Mouse (Mus musculus) adrenal gland, adult 2 months (tissue): ENCODE results near the gene Fbxo28. TPM values are rescaled to one million over a fixed set of nuclear protein-coding genes. Genes with fewer than 3 reads are reported as not detected.

Experiments
- DNase-seq: peaks from one replicate; pipeline ENCODE4 v3.0.0; 2021
- long read RNA-seq: library from polyadenylated mRNA; stranded (forward); transcript quantifications from one replicate; pipeline ENCODE4 v2.0.0, GENCODE M21; 2021
- polyA plus RNA-seq: library from polyadenylated mRNA; depleted of rRNA; stranded (reverse); fragments of >200 nt; gene quantifications from 2 replicates; pipeline ENCODE4 v1.2.3, GENCODE M21; 2012; rRNA removed
- total RNA-seq, 2 experiments: library from RNA; stranded (reverse); gene quantifications; 2 replicates each; pipeline ENCODE4 v1.2.3; 2021

Gene Fbxo28
- total RNA-seq (10 to 100 TPM; 32.3 to 51.9 TPM), polyA plus RNA-seq (5.4 and 11.3 TPM in 2 replicates)
- long read RNA-seq, full-length matches to known transcripts: 10 of 12 reads
- long read RNA-seq, partial matches to known transcripts: 0 of 12 reads
- long read RNA-seq, other reads (novel, unspliced or antisense): 2 of 12 reads

- peak; percentile 90 for DNase-seq
These were observed at the start of gene Fbxo28 for GRCm38 (mm10) chr1:182340821-182341781. Gene Fbxo28, minus strand, starts transcription at chr1:182341629.

DNA sequence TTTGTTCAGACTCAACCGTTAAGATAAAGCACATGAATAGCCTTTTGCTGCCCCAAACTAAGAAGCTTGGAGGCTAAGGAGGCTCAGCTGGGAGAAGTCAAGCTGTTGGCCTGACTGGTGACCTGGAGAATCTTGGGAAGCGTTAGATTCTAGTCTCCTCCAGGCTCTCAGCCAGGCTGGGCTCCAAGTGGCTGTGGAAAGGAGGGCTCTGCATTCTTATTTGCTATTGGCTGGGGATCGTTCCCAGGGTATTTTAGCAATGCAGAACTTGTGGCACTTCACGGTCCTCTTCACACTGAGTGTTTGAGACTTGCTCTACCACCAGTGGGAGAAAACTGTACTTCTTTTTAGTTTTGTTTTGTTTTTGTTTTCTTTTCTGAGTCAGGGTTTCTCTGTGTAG, 47.3 kb upstream of the Fbxo28 start:
- no peak for DNase-seq

GRCm38 (mm10) chr1:182386449-182386848, 45.0 kb upstream of the Fbxo28 start:
- DNase-seq: no peak

DNA sequence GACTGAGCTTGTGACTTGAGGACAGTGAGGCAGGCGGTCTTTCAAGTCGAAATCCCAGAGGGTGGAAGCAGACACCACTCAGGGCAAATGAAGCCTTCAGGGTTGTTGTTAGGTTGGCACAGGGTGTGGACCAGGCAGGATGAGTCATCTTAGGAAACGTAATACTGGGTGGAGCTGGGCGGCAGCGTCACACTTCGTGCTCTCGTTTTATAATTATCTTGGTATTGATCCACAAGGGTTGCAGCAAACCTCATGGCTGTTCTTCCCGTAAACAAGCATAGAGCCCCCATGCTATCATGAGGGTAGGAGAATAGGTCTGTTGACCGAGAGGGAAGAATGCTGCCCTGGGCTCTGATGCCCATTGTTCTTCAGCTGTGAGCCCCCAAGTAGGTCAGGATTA, 41.7 kb upstream of the Fbxo28 start:
- DNase-seq: peak; percentile 26

DNA sequence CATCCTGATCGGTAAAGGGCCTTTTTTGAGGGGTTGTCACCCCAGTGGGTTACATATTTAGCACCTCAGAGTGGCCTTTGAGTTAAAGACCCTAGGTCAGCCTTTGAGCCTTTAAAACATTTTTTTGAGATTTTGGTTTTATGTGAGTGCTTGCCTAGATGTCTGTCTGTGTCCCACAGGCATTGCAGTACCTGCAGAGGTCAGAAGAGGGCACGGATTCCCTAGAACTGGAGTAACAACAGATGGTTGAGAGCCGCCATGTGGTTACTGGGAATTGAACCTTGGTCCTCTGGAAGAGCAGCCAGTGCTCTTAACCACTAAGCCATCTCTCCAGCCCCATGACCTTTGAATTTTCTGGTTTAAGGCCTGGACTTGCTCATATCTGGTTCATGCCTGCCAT, 39.9 kb upstream of the Fbxo28 start:
- no peak for DNase-seq

DNA sequence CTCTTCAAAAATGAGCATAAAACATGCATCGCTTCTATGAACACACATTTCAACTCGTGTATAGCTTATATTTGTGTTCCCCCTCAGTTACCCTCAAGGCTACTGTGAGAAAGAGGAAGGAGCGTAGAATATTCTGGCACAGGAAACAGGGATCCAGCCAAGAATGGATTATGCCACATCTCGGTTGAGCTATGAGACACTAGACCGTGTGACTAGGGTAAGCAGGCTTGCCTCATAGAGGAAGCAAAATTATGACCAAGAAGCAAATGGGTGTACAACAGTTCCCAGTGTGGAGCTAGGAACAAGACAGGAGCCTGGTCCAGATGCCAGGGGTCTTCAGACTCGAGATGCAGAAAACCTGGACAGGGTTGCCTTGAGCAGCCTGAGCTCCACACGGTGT, 39.3 kb upstream of the Fbxo28 start:
- no peak for DNase-seq

DNA sequence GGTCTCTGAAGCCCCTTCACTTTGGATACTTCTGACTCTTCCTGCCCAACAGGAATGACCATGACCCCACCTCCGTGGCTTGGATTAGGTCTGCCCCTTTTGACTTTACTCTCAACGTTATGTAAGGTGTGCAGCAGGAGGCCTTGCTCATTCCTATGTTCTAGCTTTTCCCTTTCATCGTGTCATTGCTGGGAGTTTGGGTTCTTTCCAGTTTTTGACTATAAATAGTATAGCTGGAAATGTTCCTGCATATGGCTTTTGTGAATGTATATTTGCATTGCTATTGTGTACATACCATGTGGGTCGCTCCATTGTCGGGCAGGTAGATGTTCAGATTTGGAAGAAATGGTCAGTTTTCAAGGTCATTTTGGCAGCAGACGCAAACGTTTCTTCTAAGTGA, 37.4 kb upstream of the Fbxo28 start:
- DNase-seq: no peak

- no peak for DNase-seq
These were observed 36.9 kb upstream of the Fbxo28 start for GRCm38 (mm10) chr1:182378205-182378835.

GRCm38 (mm10) chr1:182377519-182377918, 36.1 kb upstream of the Fbxo28 start:
- DNase-seq: no peak

- DNase-seq: no peak
These were observed 35.4 kb upstream of the Fbxo28 start for GRCm38 (mm10) chr1:182376826-182377225.

DNA sequence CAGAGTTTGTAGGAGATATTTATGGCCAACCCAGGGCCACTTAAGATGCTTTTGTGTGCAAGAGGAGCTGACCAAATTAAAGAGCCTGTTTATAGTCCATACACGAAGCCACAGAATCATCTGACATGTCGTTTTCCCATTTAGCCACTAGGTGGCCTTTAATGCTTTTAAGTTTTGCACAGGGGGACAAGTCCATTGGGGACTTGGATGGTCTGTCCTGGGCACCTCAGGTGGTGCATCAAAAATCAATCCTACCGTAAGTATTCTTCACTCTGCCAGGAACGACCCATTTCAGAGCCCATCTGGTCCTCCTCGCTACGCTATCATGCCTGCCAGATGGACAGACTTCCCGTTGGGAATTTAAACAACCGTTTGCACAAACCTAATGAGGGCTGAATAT, 34.8 kb upstream of the Fbxo28 start:
- DNase-seq: peak; percentile 15

- DNase-seq: peak; percentile 58
These were observed 30.5 kb upstream of the Fbxo28 start for GRCm38 (mm10) chr1:182371891-182372290.

DNA sequence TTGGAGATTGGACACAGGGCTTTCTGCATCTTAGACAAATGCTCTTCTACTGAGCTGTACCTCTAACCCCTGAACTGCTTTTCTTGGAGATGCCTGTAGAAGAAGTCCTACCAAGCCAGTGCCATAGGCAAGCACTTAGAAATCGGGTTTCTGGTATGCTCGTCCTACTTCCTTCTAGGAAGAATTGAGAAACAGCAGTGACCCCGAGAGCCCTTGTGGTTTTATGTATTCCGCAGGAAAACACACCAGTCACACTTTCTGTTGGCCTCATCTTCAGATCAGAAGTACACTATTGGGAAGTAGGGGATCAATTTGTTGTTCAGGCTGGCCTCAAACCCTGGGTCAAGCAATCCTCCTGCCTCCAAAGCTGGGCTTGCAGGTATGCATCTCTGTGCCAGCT, 28.0 kb upstream of the Fbxo28 start:
- DNase-seq: no peak

DNA sequence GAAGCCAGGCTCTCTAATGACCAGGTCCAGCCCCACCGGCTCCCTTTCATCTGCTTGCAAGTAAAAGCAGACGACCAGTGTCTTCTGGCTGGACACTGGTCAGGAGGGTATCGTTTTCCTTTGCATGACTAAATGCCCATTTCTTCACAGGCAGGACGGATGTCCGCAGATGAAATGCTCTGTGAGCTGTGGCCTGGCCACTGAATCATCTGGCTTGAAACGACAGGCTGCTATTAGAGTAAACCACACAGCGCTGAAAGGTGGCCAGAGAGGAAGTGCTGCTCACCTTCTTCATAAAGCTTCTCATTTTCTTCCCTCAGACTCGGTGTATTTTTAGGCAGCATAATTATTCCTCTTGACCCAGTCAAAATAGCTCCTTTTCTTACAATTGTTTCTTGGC, 27.4 kb upstream of the Fbxo28 start:
- peak; percentile 16 for DNase-seq

GRCm38 (mm10) chr1:182368309-182368708, 26.9 kb upstream of the Fbxo28 start:
- DNase-seq: no peak

DNA sequence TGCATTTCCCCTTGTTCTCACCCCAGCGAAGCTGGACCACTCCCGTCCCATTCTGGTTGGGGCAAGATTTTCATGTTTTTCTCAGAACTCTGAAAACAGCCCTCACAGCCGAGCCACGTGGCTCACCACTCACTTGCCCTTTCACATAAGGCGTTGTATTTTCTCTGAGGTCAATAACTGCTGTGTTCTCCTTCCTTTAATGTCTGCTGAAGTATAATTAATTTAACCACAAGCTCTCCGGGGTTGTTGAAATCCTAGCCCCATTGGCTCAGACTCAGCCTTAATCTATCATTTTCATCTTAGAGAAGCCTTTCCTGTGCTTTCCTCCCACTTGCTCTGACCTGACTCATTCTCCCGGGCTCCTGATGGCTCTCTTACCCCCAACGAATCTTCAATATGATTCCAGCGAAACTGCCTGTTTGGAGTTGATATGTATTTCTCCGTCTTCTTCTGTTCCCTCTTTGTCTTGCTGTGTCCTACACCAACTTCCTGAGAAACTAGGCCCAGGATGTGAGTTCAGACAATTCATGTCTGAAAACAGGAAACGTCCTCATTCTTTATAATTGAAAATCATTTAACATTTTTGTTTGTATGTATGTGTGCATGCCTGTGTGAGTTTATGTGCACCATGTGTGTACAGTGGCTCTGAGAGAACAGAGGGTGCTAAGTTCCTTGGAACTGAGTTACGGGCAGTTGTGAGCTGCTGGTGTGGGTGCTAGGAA, 22.4 kb upstream of the Fbxo28 start:
- no peak for DNase-seq

DNA sequence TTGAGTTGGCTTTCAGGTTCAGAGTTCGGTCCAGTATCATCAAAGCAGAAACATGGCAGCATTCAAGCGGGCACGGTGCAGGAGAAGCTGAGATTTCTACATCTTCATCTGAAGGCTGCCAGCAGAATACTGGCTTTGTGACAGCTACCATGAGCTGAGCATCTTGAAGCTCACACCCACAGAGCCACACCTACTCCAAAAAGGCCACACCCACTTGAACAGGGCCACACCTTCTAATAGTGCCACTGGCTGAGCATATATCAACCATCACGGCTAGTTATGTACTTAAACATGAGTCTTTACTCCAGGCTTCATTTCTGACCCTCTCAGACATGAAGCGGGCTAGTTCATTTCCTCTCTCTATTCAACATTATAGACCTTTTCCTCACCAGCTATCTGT, 21.3 kb upstream of the Fbxo28 start:
- DNase-seq: no peak

DNA sequence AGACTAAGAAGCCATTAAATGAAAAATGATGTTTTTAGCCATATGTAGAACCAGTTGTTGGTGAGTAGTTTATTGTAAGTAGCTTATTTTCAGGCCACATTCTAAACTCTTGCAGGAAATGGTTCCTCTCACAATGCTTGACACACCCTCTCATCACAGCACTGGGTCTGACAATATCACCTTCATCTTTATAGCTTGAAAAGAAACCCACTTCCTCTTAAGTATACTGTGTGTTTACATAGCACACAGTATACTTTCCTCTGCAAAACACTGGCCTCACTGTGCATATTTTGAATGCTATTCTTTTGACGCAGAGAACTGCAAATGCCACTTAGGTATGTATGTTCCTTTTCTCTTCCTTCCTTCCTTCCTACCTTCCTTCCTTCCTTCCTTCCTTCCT, 16.7 kb upstream of the Fbxo28 start:
- no peak for DNase-seq

- DNase-seq: no peak
These were observed 13.2 kb upstream of the Fbxo28 start for GRCm38 (mm10) chr1:182354504-182355147.

DNA sequence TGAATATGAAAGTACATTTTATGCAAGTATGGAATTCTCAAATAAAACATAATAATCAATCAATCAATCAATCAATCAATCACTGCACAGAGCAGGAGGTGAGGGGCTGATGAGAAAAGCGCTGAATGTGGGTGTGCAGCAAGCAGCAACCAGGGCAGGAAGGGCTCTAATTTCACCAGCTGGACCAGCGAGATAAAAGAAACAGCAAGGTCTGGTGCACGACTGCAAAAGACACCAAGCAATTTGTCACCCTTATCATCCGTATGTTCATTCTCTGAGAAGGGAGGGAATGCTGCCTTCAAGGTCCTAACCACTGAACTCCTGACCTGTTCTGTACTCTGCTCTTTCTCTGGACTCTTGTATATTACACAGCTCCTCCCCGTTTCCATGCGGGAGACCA, 8.1 kb upstream of the Fbxo28 start:
- DNase-seq: no peak

- no peak for DNase-seq
These were observed 5.1 kb upstream of the Fbxo28 start for GRCm38 (mm10) chr1:182346491-182346890.

DNA sequence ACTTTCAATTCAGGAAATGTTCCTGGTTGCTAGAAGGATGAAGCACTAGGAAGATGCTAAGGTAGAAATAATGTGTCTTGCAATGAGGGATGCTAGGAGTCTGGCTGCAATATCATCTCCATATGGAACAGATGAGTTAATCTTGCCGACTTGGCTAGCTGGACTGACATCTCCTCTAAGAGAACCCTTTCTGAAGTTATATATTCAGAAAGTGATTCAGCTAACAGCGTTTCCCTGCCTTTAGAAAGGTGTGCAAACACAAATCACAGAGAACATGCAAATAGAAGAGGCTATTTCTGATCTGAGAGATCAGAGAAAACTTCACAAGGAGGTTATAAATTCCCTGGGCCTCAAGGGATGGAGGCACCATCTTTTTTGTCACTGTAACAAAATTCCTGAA, 4.4 kb upstream of the Fbxo28 start:
- DNase-seq: no peak
